Mouse (Mus musculus): ENCODE data around the gene Nxph4. TPM values are rescaled to one million over a fixed set of nuclear protein-coding genes. Genes with fewer than 3 reads are reported as not detected.

Gene Nxph4
- polyA plus RNA-seq, 1 experiment from 2014 or later, result 3.0 TPM

GRCm38 (mm10) chr10:127542084-127542483, 7.7 kb upstream of the Nxph4 start:
- Histone ChIP-seq H3K9me3 (no peaks in the 10 kb centered on the region), H3K4me2 (no peak overlapping the region), H3K9ac (no peak overlapping the region), H3K27me3 (peaks cover 5% of the 10 kb centered on the region), H3K27ac (no peak overlapping the region), H3K36me3 (peaks cover 89% of the 10 kb centered on the region), H3K4me1 (no peaks in the 10 kb centered on the region), H3K4me3 (no peak overlapping the region)
- WGBS, result 75% methylated on average over 13 of the region's 13 CpGs
- ATAC-seq (ENCODE audit: insufficient number of reproducible peaks, insufficient read depth, low FRiP score, low TSS enrichment, low read depth), result no peak

- WGBS, result 94% methylated on average over 8 of the region's 8 CpGs
- ATAC-seq (ENCODE audit: insufficient number of reproducible peaks, insufficient read depth, low FRiP score, low TSS enrichment, low read depth), result no peak
- H3K27ac ChIP-seq, result no peak overlapping the region
- H3K4me1 ChIP-seq, result no peaks in the 10 kb centered on the region
- H3K4me3 ChIP-seq, result no peak overlapping the region
- H3K4me2 ChIP-seq, result no peak overlapping the region
- H3K27me3 ChIP-seq, result peaks cover 10% of the 10 kb centered on the region
- H3K9me3 ChIP-seq, result no peaks in the 10 kb centered on the region
- no peak overlapping the region for H3K9ac ChIP-seq
- H3K36me3 ChIP-seq, result peaks cover 83% of the 10 kb centered on the region
Measured at GRCm38 (mm10) chr10:127541510-127541909, 7.2 kb upstream of the Nxph4 start.

- Histone ChIP-seq H3K9ac (no peak overlapping the region), H3K36me3 (peaks cover 48% of the 10 kb centered on the region), H3K4me2 (no peak overlapping the region), H3K27ac (no peak overlapping the region), H3K27me3 (peaks cover 45% of the 10 kb centered on the region), H3K4me1 (peaks cover 18% of the 10 kb centered on the region), H3K4me3 (no peak overlapping the region), H3K9me3 (no peaks in the 10 kb centered on the region)
- no peak for ATAC-seq (ENCODE audit: insufficient number of reproducible peaks, insufficient read depth, low FRiP score, low TSS enrichment, low read depth)
- WGBS, result 24% methylated on average over 7 of the region's 7 CpGs
Measured at GRCm38 (mm10) chr10:127537854-127538583, 3.7 kb upstream of the Nxph4 start.

GRCm38 (mm10) chr10:127536586-127537314, 2.4 kb upstream of the Nxph4 start:
- H3K4me3 ChIP-seq, result no peak overlapping the region
- peaks cover 35% of the 10 kb centered on the region for H3K36me3 ChIP-seq
- peaks cover 24% of the 10 kb centered on the region for H3K4me1 ChIP-seq
- no peak overlapping the region for H3K4me2 ChIP-seq
- H3K27me3 ChIP-seq, result peaks cover 58% of the 10 kb centered on the region
- no peak overlapping the region for H3K9ac ChIP-seq
- ATAC-seq (ENCODE audit: insufficient number of reproducible peaks, insufficient read depth, low FRiP score, low TSS enrichment, low read depth), result no peak
- H3K27ac ChIP-seq, result no peak overlapping the region
- H3K9me3 ChIP-seq, result no peaks in the 10 kb centered on the region
- 8% methylated on average over 8 of the region's 8 CpGs for WGBS

GRCm38 (mm10) chr10:127534929-127535384, 598 bp upstream of the Nxph4 start:
- Histone ChIP-seq H3K4me1 (peaks cover 36% of the 10 kb centered on the region), H3K4me3 (peak overlapping the region; percentile 50), H3K9ac (peak overlapping the region; percentile 56), H3K4me2 (peak overlapping the region; percentile 84), H3K9me3 (no peaks in the 10 kb centered on the region), H3K36me3 (peaks cover 18% of the 10 kb centered on the region), H3K27ac (no peak overlapping the region), H3K27me3 (peaks cover 76% of the 10 kb centered on the region)
- WGBS, result 1% methylated on average over 30 of the region's 30 CpGs
- no peak for ATAC-seq (ENCODE audit: insufficient number of reproducible peaks, insufficient read depth, low FRiP score, low TSS enrichment, low read depth)

- no peak for ATAC-seq (ENCODE audit: insufficient number of reproducible peaks, insufficient read depth, low FRiP score, low TSS enrichment, low read depth)
- Histone ChIP-seq H3K27me3 (peaks cover 100% of the 10 kb centered on the region), H3K27ac (no peak overlapping the region), H3K4me3 (peak overlapping the region; percentile 24; the same call in 1 of the 2 replicates), H3K9me3 (no peaks in the 10 kb centered on the region), H3K4me1 (peaks cover 47% of the 10 kb centered on the region), H3K4me2 (peak overlapping the region; percentile 48; the same call in 1 of the 2 replicates), H3K36me3 (no peaks in the 10 kb centered on the region), H3K9ac (no peak overlapping the region)
- WGBS, result under 1% methylated on average over 4 of the region's 4 CpGs
Measured at GRCm38 (mm10) chr10:127531548-127531947, 2.8 kb downstream of the Nxph4 start.

- Histone ChIP-seq H3K27me3 (peaks cover 100% of the 10 kb centered on the region), H3K4me2 (peak overlapping the region; percentile 48), H3K9ac (0 out of 2 replicates have a peak overlapping the region, but pooled peaks have one; percentile 32), H3K27ac (no peak overlapping the region), H3K36me3 (no peaks in the 10 kb centered on the region), H3K4me3 (peak overlapping the region; percentile 24), H3K9me3 (no peaks in the 10 kb centered on the region), H3K4me1 (peaks cover 53% of the 10 kb centered on the region)
- WGBS, result under 1% methylated on average over 18 of the region's 25 CpGs
- ATAC-seq (ENCODE audit: insufficient number of reproducible peaks, insufficient read depth, low FRiP score, low TSS enrichment, low read depth), result no peak
Measured at GRCm38 (mm10) chr10:127530945-127531344, 3.4 kb downstream of the Nxph4 start.

- WGBS, result 3% methylated on average over 17 of the region's 17 CpGs
- H3K4me2 ChIP-seq, result no peak overlapping the region
- no peak overlapping the region; the same call in 1 of the 2 replicates for H3K4me3 ChIP-seq
- H3K27me3 ChIP-seq, result peaks cover 94% of the 10 kb centered on the region
- no peaks in the 10 kb centered on the region for H3K9me3 ChIP-seq
- H3K36me3 ChIP-seq, result no peaks in the 10 kb centered on the region
- H3K4me1 ChIP-seq, result peaks cover 48% of the 10 kb centered on the region
- no peak for ATAC-seq (ENCODE audit: insufficient number of reproducible peaks, insufficient read depth, low FRiP score, low TSS enrichment, low read depth)
- H3K27ac ChIP-seq, result no peak overlapping the region
- no peak overlapping the region for H3K9ac ChIP-seq
Measured at GRCm38 (mm10) chr10:127527481-127527880, 6.9 kb downstream of the Nxph4 start.

GRCm38 (mm10) chr10:127526681-127527080, 7.7 kb downstream of the Nxph4 start:
- Histone ChIP-seq H3K4me3 (peak overlapping the region; percentile 33), H3K9me3 (no peaks in the 10 kb centered on the region), H3K9ac (peak overlapping the region; percentile 54), H3K27me3 (peaks cover 86% of the 10 kb centered on the region), H3K36me3 (no peaks in the 10 kb centered on the region), H3K4me2 (peak overlapping the region; percentile 53), H3K27ac (no peak overlapping the region), H3K4me1 (peaks cover 48% of the 10 kb centered on the region)
- 0 out of 2 replicates have a peak, but pooled peaks have one; percentile 10 for ATAC-seq (ENCODE audit: insufficient number of reproducible peaks, insufficient read depth, low FRiP score, low TSS enrichment, low read depth)
- WGBS, result under 1% methylated on average over 26 of the region's 26 CpGs

- Histone ChIP-seq H3K4me1 (peaks cover 50% of the 10 kb centered on the region), H3K9me3 (no peaks in the 10 kb centered on the region), H3K4me2 (peak overlapping the region; percentile 53), H3K36me3 (no peaks in the 10 kb centered on the region), H3K27ac (no peak overlapping the region), H3K9ac (peak overlapping the region; percentile 54; the same call in 1 of the 2 replicates), H3K27me3 (peaks cover 80% of the 10 kb centered on the region), H3K4me3 (peak overlapping the region; percentile 33)
- WGBS, result under 1% methylated on average over 26 of the region's 26 CpGs
- no peak for ATAC-seq (ENCODE audit: insufficient number of reproducible peaks, insufficient read depth, low FRiP score, low TSS enrichment, low read depth)
Measured at GRCm38 (mm10) chr10:127526048-127526447, 8.3 kb downstream of the Nxph4 start.

GRCm38 (mm10) chr10:127524646-127525255, 9.6 kb downstream of the Nxph4 start:
- H3K4me2 ChIP-seq, result peak overlapping the region; percentile 34
- peaks cover 51% of the 10 kb centered on the region for H3K4me1 ChIP-seq
- H3K9me3 ChIP-seq, result no peaks in the 10 kb centered on the region
- peaks cover 11% of the 10 kb centered on the region for H3K36me3 ChIP-seq
- no peak overlapping the region for H3K27ac ChIP-seq
- ATAC-seq (ENCODE audit: insufficient number of reproducible peaks, insufficient read depth, low FRiP score, low TSS enrichment, low read depth), result no peak
- 1% methylated on average over 22 of the region's 23 CpGs for WGBS
- 0 out of 2 replicates have a peak overlapping the region, but pooled peaks have one; percentile 36 for H3K9ac ChIP-seq
- peaks cover 72% of the 10 kb centered on the region for H3K27me3 ChIP-seq
- H3K4me3 ChIP-seq, result no peak overlapping the region
